8 mouse cellular contexts compared by ENCODE assay signal in the genomic region with DNA sequence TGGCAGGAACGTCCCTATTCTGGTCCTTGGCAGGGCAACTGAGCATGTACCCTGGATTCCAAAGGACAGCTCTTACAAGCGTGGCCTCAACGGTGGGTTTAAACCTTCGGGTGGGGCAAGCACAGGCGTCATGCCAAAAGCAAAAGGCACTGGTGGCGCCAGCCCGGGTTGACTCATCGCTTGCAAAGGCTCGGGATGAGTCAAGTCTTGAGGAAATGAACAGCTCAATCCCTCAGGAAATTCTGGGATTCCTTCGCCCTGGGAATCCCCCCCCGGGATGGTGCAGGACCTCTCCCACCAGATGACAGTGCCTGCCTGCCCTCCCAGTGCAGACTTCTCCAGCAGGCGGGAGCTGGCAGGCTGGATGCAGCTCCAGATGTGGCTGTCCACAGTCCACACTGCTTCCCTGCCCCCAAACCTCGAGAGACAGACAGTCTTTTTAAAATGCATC. TPM values are rescaled to one million over a fixed set of nuclear protein-coding genes. Genes with fewer than 3 reads are reported as not detected.
DNase-seq lines count a peak whose midpoint lies in the region; ATAC-seq and TF ChIP-seq lines count a peak whose summit lies in the region.

No protein-coding gene starts in this region.

- H3K9ac ChIP-seq in embryonic facial prominence, embryonic 11.5 days (replicated peaks; ENCODE audit: low read length), result no peak overlapping the region
- H3K9ac ChIP-seq in liver, embryonic 12.5 days, result no peak overlapping the region

- H3K27me3 ChIP-seq in embryonic facial prominence, embryonic 11.5 days (ENCODE audit: control insufficient read depth, insufficient read depth, low read length), result no peaks in the 10 kb centered on the region
- H3K27me3 ChIP-seq in kidney, adult 2 months (replicated peaks; ENCODE audit: control insufficient read depth, insufficient read depth, low read length), result no peaks in the 10 kb centered on the region
- no peaks in the 10 kb centered on the region for H3K27me3 ChIP-seq in liver, embryonic 12.5 days (replicated peaks)
- no peaks in the 10 kb centered on the region for H3K27me3 ChIP-seq in myocyte (ENCODE audit: control insufficient read depth, insufficient read depth, insufficient read length)

- TF ChIP-seq POLR2A in kidney, adult 2 months (IDR thresholded peaks at IDR 0.05; ENCODE audit: low read depth, low read length), result no peak
- TF ChIP-seq POLR2A in myocyte (IDR thresholded peaks at IDR 0.05; ENCODE audit: insufficient read length, low read depth), result peak; percentile 33

- H3K36me3 ChIP-seq in embryonic facial prominence, embryonic 11.5 days (replicated peaks; ENCODE audit: control insufficient read depth, insufficient read depth, low read depth, low read length), result no peaks in the 10 kb centered on the region
- no peaks in the 10 kb centered on the region; the same call in 1 of the 2 replicates for H3K36me3 ChIP-seq in kidney, adult 2 months (ENCODE audit: control insufficient read depth, insufficient read depth, low read length)
- H3K36me3 ChIP-seq in liver, embryonic 12.5 days, result peaks cover 13% of the 10 kb centered on the region
- H3K36me3 ChIP-seq in myocyte (ENCODE audit: control insufficient read depth, insufficient read depth), result no peaks in the 10 kb centered on the region

- no peak overlapping the region for H3ac ChIP-seq in myocyte (ENCODE audit: control insufficient read depth, insufficient read length)

- H3K27ac ChIP-seq in embryonic facial prominence, embryonic 11.5 days (replicated peaks; ENCODE audit: low read depth, low read length), result no peak overlapping the region
- H3K27ac ChIP-seq in kidney, adult 2 months (ENCODE audit: insufficient read depth, low read depth, low read length), result peak overlapping the region; percentile 53
- peak overlapping the region; percentile 59 for H3K27ac ChIP-seq in liver, embryonic 12.5 days

- TF ChIP-seq CTCF in kidney, adult 2 months (conservative IDR thresholded peaks at IDR 0.05; ENCODE audit: insufficient read depth, insufficient read length, low read depth, low read length), result no peak

- 67% methylated on average over 13 of the region's 13 CpGs for WGBS in embryonic facial prominence, embryonic 11.5 days
- 40% methylated on average over 13 of the region's 13 CpGs for WGBS in kidney, adult 2 months
- 33% methylated on average over 13 of the region's 13 CpGs for WGBS in liver, embryonic 12.5 days (ENCODE audit: insufficient replicate concordance)

- ATAC-seq in embryonic facial prominence, embryonic 11.5 days (replicated peaks; ENCODE audit: insufficient number of reproducible peaks, low FRiP score, low TSS enrichment, low read depth), result peak; percentile 40
- ATAC-seq in liver, embryonic 12.5 days, result no peak

- H3K4me1 ChIP-seq in embryonic facial prominence, embryonic 11.5 days (ENCODE audit: control insufficient read depth, insufficient read depth, low read length), result no peaks in the 10 kb centered on the region
- 0 out of 2 replicates have a peak, but pooled peaks cover 2% of the 10 kb centered on the region for H3K4me1 ChIP-seq in kidney, adult 2 months (ENCODE audit: control insufficient read depth, insufficient read depth, low read length)
- H3K4me1 ChIP-seq in liver, embryonic 12.5 days, result peaks cover 28% of the 10 kb centered on the region

- H3K79me2 ChIP-seq in myocyte (ENCODE audit: control insufficient read depth, insufficient read depth), result no peaks in the 10 kb centered on the region

- no peaks in the 10 kb centered on the region for H3K9me3 ChIP-seq in embryonic facial prominence, embryonic 11.5 days (replicated peaks; ENCODE audit: control insufficient read depth, low read length)
- no peaks in the 10 kb centered on the region for H3K9me3 ChIP-seq in liver, embryonic 12.5 days (replicated peaks)

- peak; percentile 50 for DNase-seq in ovary, postnatal 36 days (ENCODE audit: low spot score)
- DNase-seq in ovary, postnatal 10 days (ENCODE audit: low spot score), result no peak
- DNase-seq in embryonic facial prominence, embryonic 11.5 days (ENCODE audit: low spot score), result no peak
- peak; percentile 83 to 86 for DNase-seq in heart, adult 9 months (ENCODE audit: low spot score in 2 of 2)
- peak; percentile 86 for DNase-seq in kidney, adult 2 months
- no peak for DNase-seq in embryo, embryonic 10 days (ENCODE audit: low spot score)

- H3K4me3 ChIP-seq in embryonic facial prominence, embryonic 11.5 days (ENCODE audit: low read depth, low read length), result no peak overlapping the region
- H3K4me3 ChIP-seq in kidney, adult 2 months (ENCODE audit: insufficient read depth, low read depth, low read length), result no peak overlapping the region
- H3K4me3 ChIP-seq in liver, embryonic 12.5 days, result no peak overlapping the region
- H3K4me3 ChIP-seq in myocyte, result peak overlapping the region; percentile 8

- no peak overlapping the region for H3K4me2 ChIP-seq in embryonic facial prominence, embryonic 11.5 days (ENCODE audit: low read depth, low read length)
- H3K4me2 ChIP-seq in liver, embryonic 12.5 days, result peak overlapping the region; percentile 3; the same call in 1 of the 2 replicates
- H3K4me2 ChIP-seq in myocyte (ENCODE audit: low read depth), result peak overlapping the region; percentile 97

TF ChIP-seq in myocyte, 11 proteins besides CTCF, POLR2A, EP300 and RAD21:
- TF ChIP-seq MAX (IDR thresholded peaks at IDR 0.05; ENCODE audit: low read depth), result peak; percentile 70
- TF ChIP-seq MYOG (IDR thresholded peaks at IDR 0.05; ENCODE audit: control insufficient read depth in 1 of 3, insufficient read depth in 1 of 3, insufficient read length in 2 of 3, low read depth in 2 of 3), result peak in 1 of 3 experiments; percentile 34
- no peak for TF ChIP-seq REST (IDR thresholded peaks at IDR 0.05; ENCODE audit: insufficient read depth, insufficient read length)
- peak; percentile 72 for TF ChIP-seq CEBPB (IDR thresholded peaks at IDR 0.05; ENCODE audit: insufficient read depth, poor library complexity, severe bottlenecking)
- peak in 2 of 3 experiments; percentile 0 to 27 for TF ChIP-seq MYOD1 (IDR thresholded peaks at IDR 0.05; ENCODE audit: control insufficient read depth in 1 of 3, insufficient read length in 2 of 3, low read depth in 2 of 3)
TF ChIP-seq in myocyte: peak in this region for 4.

RNA-seq across cellular contexts. Expression of a gene that starts 28.1 kb away (rescaled TPM):
- polyA plus RNA-seq in embryonic facial prominence, embryonic 11.5 days (2014; fragmentation: Nextera tagmentation; extraction: Ambion mirVana), result 10.7 and 12.3 TPM in 2 replicates
- 129 and 154 TPM in 2 replicates for polyA plus RNA-seq in kidney, adult 2 months (2012; rRNA removed)
- 7.4 and 9.8 TPM in 2 replicates for polyA plus RNA-seq in liver, embryonic 12.5 days (2016; fragmentation: Nextera tagmentation; extraction: Ambion mirVana)
- polyA plus RNA-seq in myocyte (2012; fragmentation: generic; extraction: Trizol), result 6.0 TPM

RNA-seq across cellular contexts. Expression of a gene that starts 28.4 kb away (rescaled TPM):
- polyA plus RNA-seq in embryonic facial prominence, embryonic 11.5 days (2014; fragmentation: Nextera tagmentation; extraction: Ambion mirVana), result 18.2 and 21.8 TPM in 2 replicates
- polyA plus RNA-seq in kidney, adult 2 months (2012; rRNA removed), result 119 and 134 TPM in 2 replicates
- 8.8 and 9.6 TPM in 2 replicates for polyA plus RNA-seq in liver, embryonic 12.5 days (2016; fragmentation: Nextera tagmentation; extraction: Ambion mirVana)
- 14.7 TPM for polyA plus RNA-seq in myocyte (2012; fragmentation: generic; extraction: Trizol)

RNA-seq across cellular contexts. Expression of a gene that starts 28.5 kb away (rescaled TPM):
- 1.6 and 2.0 TPM in 2 replicates for polyA plus RNA-seq in embryonic facial prominence, embryonic 11.5 days (2014; fragmentation: Nextera tagmentation; extraction: Ambion mirVana)
- not detected in 2 replicates for polyA plus RNA-seq in kidney, adult 2 months (2012; rRNA removed)
- 0.37 and 1.3 TPM in 2 replicates for polyA plus RNA-seq in liver, embryonic 12.5 days (2016; fragmentation: Nextera tagmentation; extraction: Ambion mirVana)
- polyA plus RNA-seq in myocyte (2012; fragmentation: generic; extraction: Trizol), result not detected

Comparison
In these comparisons a context has a peak if more than half of its experiments do, and no peak if none do; other contexts are left out.
1. DNase-seq: peak in ovary, postnatal 36 days (single experiment), heart, adult 9 months (2 of 2) and kidney, adult 2 months (single experiment); none in ovary, postnatal 10 days (single experiment), embryonic facial prominence, embryonic 11.5 days (single experiment) and embryo, embryonic 10 days (single experiment).